Mouse (Mus musculus): Measurements from ENCODE around the gene Btbd9. TPM values are rescaled to one million over a fixed set of nuclear protein-coding genes. Genes with fewer than 3 reads are reported as not detected.

Btbd9 gene
- total RNA-seq, 2 experiments from 2014 or later, result 40.6 to 40.9 TPM

DNA sequence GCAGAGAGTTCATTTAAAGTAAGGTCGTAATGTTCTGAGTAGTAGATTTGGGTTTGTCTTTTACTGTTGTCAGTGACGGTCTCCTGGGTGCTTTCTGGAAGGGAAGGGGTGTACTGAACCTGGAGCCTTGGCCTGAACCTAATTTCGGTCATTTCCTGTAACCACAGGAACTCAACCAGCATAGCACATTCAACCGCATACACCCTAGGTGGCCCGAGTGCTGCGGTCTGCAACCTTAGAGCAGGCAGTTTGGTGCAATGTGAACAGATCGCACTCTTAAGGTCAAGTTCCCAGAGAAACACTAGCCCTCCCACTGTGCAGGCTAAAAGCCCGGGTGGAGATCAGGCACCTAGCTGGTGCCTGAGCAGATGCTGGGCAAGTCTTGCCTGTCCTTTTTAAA lies 240.5 kb downstream of the Btbd9 start:
- DNase-seq, result no peak

DNA sequence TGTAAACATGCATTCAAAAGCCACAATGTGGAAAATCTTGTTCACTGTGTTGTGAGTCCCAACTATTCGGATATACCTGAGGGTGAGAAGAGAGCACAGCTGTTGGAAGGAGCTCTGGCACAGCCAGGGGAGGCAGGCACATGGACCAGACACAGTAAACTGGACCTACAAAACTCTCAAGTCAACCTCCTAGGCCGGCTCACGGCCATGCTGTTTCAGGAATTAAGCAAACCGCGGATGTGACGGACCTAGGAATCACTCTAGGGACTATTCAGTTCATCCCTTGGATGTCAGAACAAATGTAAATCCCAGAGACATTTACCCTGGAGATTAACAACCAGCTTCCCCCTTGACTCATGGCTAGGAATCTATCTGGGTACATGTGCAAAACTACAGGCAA lies 242.0 kb downstream of the Btbd9 start:
- DNase-seq, result no peak

DNA sequence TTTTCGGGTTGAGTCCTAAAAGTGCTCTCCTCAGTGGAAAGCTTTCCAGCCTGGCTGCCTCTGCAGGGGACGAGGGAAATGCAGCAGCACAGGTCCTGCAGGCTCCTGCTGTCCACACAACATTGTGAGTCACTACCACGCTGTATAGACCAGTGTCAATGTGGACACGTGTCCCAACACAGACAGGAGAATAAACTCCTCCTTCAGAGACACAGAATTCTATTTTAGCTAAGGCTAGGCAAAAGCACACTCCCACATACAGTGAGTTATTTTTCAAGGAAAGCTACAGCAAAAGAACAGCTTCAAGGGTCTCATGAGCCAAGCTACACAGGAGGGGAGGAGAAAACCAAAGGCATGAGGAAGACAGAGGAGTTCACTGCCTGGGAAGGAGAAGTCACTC lies 243.2 kb downstream of the Btbd9 start:
- no peak for DNase-seq

DNA sequence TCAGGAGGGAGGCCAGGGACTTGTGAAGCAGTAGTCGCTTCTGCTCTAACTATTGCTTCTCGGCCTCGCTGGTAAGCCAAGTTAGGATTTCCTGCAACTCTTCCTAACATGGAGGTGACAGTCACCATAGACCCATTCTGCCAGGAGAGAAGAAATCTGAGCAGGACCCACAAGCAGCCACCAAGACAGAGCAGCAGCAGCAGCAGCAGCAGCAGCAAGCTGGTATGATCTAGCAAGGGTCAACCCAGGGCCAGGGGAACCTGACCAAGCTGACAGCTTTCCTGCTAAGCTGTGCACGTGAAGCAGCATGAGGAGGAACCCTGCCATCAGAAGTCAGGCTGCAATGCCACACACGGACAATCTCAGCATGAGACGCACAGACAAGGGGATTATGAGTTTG lies 244.9 kb downstream of the Btbd9 start:
- no peak for DNase-seq

DNA sequence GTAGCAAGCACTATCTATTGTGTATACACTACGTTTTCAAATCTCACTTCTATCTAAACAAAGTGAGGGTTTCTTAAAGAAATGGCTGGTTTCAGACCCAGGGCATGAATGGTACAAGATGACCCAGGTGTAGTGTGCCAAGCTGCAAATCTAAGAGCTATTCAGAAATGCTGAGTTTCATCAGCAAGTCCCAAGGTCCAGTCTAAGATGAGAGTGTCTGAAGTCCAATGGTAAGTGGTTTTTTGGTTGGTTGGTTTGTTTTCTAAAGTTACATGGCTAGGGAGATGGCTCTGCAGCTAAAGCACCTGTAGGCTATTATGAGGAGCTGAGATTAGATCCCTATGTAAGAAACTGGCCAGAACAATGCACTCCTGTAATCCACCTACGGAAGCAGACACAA lies 246.8 kb downstream of the Btbd9 start:
- no peak for DNase-seq

DNA sequence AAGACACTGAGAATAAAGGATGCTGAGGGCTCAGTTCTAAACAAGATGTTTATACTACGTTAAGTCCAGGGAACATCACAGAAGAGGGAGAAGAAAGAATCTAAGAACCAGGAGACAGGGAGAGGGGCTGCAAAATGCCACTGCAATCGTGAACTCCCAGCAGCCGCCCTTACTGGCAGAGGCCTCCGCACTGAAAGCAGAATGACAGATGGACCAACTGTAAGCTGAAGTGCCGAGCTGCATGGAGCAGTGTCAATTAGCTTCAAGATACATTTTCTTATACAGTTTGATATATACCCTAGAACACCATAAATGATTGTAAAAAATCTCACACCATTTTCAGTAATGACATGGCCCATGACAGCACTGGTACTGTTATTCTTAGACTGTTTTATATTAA lies 247.4 kb downstream of the Btbd9 start:
- no peak for DNase-seq

DNA sequence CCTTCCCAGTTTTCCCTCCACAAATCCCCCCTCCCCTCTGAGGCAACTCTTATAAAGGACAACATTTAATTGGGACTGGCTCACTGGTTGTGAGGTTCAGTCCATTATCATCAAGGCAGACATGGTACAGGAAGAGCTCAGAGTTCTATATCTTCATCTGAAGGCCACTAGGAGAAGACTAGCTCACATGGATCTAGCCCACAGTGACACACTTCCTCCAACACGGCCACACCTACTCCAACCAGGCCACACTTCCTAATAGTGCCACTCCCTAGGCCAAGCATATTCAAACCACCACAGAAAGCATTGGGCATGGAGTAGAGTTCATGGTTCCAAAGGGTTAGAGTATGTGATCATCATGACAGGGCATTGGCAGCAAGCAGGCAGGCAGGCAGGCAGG lies 249.4 kb downstream of the Btbd9 start:
- DNase-seq, result no peak

DNA sequence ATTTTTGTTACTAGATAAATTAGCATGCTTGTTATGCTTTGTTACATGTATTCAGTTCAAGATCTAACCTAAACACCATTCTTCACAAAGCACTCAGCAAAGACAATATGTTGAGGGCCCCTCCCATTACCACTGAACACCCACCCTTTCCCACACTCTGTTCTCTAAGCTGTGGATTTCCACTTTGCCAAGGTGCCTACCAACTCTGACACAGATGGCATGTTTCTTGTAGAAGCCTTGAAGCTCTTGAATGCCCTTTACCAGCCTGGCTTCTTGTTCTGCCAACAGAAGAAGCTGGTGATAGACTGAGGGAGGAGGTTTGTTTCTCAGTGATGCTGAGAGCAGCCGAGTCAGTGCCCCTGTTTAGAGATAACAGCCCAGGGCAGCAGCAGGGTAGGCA lies 256.0 kb downstream of the Btbd9 start:
- no peak for DNase-seq

DNA sequence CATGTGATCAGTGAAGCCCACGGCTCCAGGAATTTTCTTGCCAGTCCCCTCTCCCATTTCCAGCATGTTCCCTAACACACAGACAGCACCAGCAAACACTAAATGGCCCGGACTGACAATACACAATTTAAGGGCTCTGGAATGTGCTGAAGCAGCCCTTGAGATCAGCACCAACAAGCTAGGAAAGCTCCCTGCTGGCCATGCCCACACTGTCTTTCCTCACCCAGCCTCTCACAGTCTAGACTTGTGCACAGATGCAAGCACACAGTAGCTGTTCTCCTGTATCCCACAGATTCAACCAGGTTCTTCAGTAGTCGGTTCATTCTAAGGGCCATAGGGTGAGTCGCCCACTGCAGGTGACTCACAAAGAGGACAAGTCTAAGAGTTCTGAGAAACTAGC lies 263.6 kb downstream of the Btbd9 start:
- no peak for DNase-seq

DNA sequence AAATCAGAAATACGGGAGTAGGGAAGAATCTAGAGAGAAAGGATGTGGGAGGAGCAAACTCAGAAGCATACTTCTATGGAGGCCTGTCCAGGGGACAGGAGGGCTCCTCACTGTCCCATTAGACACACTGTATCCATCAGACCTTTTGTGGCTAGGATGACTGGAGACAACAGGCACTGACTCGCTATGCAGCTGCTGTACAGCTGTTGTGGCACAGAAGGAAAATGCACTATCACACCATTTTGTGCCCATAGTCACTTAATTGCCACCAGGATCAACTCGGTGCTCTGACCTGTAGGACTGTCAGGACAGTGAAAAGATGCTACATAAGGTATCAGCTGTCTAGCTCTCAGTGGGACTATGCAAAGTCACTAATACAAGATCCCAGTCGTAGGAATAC lies 266.7 kb downstream of the Btbd9 start:
- DNase-seq, result no peak

DNA sequence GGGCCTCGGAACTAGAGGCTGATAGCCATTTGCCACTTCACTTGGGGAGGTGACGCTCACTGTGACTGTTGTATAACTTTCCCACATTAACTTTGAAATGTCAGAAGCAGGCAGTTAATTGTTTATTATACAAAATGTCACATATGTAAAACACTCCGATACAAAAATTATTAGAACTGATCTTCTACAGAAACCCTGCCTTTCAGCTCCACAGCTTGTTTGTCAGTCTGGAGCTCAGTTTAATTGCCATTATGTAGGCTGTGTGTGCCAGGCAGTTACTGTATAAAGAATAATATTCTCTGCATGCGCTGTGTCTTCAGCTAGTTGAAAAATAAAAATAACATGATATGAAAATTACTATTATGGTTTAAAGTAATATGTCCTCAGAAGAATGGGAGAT lies 267.4 kb downstream of the Btbd9 start:
- DNase-seq, result no peak

DNA sequence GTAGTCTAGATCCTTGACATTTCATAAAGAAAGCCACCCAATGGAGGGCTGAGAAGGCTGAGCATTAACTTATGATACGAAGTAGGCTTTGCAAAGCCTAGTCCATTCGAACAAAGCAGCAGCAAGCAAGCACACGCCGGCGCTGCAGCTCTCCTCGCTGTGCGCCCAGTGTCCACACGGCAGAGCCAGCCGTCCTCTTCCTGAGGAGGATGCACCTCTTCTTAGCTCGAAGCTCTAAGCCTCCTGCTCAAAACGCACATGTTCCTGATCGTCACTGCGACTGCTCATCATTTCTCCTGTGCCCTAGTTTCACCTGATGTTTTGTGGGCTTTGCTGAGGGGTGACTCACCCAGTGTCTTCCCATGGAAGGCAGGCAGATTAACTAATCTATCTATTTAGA lies 268.0 kb downstream of the Btbd9 start:
- DNase-seq, result no peak

DNA sequence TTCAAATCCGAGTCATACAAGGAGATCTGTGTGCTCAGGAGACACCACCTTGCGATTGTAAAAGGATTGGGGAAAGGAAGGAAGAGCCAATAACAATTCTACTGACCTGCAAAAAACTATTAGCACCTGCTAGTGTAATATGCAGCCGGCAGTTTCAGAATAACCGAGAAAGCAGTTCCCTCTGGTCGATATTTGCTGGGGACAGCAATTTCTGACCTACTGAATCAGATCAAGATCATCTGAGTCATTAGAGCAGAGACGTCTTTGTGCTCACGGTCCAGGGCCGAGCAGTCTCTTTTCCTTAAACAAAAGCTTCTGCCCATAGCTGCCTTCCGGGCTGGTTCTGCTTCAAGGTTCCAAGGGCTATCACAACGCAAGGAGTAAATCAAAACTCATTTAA lies 269.1 kb downstream of the Btbd9 start:
- DNase-seq, result no peak

DNA sequence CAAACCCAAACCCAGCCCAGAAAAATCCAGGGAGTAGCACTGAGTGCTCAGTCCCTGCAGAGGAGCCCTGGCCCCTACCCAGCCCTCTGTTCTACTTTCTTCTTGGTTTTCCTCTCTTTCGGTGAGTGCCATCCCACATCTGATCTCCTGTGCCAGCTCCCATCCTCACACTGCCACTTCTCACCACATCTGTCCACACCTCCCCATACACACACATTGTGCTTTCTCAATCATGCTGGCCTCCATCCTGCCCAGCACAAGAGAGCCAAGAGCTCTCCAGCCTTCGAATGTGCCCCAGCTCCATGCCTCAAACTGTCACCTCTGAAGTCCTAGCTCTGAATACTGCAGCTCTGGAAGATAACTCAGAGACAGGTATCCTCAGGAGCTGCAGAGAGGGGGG lies 271.5 kb downstream of the Btbd9 start:
- DNase-seq, result no peak

DNA sequence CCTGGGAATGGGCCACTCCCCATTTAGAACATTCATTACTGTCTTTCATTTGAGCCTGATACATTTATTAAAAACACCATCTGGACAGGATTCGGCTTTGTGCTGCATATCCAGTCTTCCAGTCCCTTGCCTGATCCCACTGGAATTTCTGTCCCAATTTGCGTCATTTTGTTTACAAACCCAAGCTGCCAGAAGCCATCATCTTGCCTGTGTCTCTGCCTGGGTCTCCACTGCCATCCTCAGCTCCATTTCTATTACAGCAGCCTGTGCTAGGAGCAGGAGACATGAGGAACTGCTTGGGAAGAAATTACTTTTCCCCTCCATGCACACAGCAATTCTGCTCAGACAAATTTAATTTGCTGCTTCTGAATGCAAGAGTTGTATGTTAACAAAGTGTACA lies 274.9 kb downstream of the Btbd9 start:
- no peak for DNase-seq

DNA sequence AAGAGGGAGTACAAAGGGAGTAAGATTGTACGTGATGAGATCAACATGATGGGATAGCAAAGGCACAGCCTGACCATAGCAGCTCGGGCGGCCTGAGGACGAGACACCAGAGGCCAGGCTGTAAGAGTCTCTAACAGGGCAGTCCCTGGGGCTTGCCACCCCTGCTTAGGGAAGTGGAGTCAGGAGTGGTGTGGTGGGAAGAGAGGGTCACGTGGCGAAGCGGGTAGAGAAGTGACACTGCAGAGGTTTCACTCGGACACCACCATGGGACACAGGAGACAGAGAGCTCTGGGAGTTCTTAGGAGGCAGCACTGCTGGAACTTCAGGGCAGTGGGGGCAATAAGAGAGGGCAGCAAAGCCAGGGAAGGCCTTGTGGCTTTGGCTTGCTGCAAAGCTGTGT lies 278.9 kb downstream of the Btbd9 start:
- no peak for DNase-seq

DNA sequence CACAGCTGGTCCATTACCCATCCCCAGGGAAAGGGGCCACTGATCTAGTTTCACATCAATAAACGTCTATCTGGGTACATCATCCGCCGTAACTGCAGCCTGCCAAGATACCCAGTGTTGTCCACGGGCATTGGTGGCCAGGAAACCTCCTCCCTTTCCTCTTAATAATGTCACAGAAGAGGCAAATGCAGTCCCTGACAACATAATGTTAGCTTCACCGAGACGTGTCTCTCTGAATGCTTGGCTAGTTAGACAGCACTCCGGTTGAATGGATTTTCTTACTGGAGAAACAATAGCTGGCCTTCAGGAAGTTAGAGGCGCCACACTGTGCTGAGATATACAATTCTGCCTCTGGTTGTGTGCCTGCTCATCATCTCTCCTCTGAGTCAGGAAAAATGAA lies 280.2 kb downstream of the Btbd9 start:
- no peak for DNase-seq

DNA sequence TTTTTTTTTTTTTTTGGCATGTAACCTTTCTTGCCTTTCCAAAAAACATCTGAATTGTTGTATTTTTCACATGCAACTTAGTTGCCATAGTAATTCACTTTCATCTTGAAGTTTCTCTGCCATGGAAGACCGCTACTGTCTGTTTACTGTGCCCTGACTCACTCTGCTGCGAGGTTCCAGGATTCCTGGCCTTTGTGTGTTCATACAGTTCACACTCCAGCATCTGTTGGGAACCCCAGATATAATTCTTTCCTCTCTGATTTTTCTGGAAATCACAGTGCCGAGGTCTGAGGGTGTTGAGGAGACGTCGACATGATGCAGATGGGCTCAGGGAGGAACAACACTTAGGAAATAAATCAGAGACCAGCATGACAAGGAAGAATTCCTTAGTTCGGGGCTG lies 283.6 kb downstream of the Btbd9 start:
- DNase-seq, result no peak

DNA sequence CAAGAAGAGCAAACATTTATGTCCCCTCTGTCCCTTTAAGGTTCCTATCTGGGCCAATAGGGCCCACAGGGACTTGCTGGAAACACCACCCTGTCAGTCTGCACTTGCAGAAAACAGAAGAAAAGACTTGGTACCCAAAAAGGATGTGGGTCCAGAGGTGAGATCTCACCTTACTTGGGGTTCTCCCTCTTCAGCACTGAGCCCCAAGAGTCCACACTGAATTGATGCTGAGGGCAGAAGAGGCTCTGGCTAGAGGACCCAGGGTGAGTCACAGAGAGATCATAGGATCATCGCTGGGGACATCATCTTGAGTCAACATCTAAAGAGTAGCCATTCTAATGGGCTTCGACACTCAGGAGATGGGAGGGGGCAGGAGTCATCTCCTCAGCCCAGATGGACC lies 290.6 kb downstream of the Btbd9 start:
- no peak for DNase-seq

DNA sequence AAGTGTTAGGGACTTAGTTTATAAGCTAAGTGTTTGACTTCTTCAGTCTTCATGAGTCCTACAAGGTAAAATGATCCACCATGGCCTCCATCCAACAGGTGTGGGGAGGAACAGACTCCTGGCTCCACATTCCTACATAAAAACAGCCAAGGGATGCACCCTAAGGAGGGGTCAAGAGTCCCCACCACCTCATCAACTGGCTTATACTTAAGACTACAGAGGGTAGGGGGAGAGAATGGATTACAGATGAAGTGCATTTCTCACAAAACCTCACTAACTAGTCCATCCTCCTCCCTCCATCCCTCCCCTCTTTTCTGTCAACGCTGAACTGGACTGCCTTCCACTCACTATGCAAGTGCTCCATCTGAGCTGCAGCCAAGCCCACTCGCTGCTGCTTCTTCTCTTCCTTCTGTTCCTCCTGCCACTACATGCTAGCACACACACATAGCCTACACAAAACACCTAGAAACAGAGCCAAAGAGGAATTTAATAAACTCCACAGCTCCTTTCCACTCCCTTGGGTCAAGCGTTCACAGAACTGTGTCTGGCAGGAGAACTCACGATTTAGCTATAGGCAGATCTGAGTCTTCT lies 292.7 kb downstream of the Btbd9 start:
- no peak for DNase-seq

DNA sequence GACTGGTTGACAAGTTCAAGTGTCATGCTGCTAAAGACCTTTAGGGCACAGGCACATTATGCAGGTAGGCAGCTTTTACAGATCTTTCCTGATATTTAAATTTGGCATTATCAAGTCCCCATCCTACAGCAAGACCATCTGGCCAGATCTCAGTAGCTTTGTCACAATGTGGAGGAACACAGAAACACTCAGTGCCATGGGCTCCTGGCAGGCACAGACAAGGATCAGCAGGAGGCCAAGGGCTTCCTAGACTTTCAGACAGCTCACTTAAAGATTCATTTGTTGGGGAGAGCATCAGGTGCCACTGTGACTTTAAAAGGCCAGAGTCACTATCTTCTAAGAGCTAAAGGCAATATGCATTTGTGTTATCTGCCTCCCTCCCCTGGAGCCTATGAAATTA lies 293.3 kb downstream of the Btbd9 start:
- DNase-seq, result no peak

DNA sequence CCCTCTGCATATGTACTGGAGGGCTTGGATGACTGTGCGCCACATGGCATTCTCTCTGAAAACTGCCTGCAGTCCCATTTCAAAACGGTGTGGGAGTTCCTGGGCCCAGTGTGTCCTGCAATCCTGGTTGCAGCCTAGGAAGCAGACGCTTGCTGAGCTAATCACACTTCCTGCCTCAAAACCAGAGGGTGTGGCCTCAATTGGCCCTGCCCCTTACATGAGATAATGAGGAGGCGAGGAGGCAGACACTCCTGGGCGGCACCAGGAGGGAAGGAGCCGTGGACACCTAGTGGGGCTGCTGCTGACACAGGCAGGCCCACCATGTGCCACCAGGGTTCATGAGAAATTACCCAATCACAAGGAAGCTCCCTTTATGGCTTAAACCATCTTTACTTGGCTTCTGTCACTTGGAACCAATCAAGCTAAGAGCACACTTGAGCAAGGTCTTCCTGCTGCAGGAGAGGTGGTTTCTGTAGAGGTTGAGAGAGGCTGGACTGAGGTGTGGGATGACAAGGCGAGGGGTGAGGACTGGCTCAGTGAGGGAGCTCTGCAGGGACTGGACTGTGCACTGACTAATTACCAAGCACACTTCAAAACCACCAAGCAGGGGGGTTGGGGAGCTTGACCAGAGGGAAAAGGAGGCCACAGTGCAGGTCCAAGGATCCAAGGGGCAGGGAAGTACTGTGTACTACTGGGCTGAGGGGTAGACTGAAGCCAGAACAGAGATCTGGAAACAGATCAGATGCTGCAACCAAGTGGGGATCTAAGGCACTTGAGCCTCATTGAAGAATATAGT lies 295.8 kb downstream of the Btbd9 start:
- peak; percentile 26 for DNase-seq

DNA sequence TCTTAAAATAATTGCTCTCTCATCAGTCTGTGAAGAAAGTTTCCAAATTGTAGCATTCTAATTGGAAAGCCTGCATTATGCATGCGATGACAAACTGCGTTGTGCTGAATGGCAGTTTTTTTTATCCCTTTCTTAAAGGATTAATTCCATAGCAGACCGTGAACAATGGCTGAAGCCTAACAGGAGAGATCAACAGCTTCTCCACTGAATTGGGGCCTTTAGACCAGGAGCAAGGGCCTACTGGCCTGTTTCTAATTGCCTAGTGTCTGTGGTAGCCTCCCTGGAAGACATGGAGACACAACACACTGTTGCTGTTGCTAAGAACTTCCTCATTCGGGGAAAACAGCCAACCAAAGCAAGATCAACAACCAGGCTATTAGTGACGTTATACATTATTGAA lies 296.6 kb downstream of the Btbd9 start:
- no peak for DNase-seq

DNA sequence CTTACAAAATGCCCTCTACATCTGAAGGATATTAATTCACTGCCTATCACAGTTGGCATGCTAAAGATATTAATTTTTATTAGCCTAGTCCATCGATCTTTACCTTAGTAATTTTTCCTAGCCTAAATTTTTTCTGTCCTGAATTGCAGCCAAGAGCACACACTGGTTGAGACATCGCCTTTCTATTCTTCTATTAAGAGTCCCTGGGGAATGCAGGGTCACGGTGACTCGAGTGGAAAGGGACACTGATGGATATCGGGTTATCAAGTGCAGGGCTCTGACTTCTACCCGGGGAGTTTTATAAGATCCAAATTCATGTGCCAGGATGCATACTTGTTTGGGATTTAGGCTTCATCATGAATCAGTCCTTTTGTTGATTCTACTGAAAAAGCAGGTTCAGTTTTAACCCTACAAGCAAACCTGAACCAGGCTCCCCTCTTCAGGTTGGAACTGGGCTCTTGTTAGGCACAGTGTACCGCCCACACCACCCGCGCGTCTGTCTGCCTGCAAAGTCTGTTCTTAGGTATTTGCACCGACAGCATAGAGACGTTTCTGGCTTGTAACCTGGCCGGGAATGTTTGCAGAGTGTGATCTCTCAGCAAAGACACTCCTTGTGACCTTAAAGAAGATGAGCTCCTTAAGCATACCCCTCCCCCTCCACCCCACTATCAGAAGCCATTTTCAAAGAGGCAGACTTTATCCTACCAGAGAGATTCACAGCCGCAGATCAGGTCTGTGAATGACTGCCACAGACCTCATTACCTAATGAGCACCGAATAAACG lies 297.5 kb downstream of the Btbd9 start:
- DNase-seq, result no peak
